Mouse (Mus musculus) cerebellum, postnatal 25 days (tissue): ENCODE results near the gene A830031A19Rik.

Source experiments
- DNase-seq, 2 experiments: peaks; one replicate each; pipeline ENCODE4 v3.0.0; 2021; ENCODE audit warnings: mixed read lengths in 2 of 2

The A830031A19Rik gene

GRCm38 (mm10) chr11:24076127-24076650, 1.3 kb upstream of the A830031A19Rik start:
- peak; percentile 30 to 43 for DNase-seq

GRCm38 (mm10) chr11:24075486-24076126, 752 bp upstream of the A830031A19Rik start:
- DNase-seq, result peak in 1 of 2 experiments; percentile 19

GRCm38 (mm10) chr11:24074021-24074591, 748 bp downstream of the A830031A19Rik start:
- DNase-seq, result no peak

GRCm38 (mm10) chr11:24065313-24065712, 9.5 kb downstream of the A830031A19Rik start:
- DNase-seq, result peak in 1 of 2 experiments; percentile 24

- DNase-seq, result no peak
These were observed 10.6 kb downstream of the A830031A19Rik start for GRCm38 (mm10) chr11:24064221-24064620.

GRCm38 (mm10) chr11:24062495-24063096, 12.3 kb downstream of the A830031A19Rik start:
- DNase-seq, result no peak

- peak in 1 of 2 experiments; percentile 18 for DNase-seq
These were observed 13.0 kb downstream of the A830031A19Rik start for GRCm38 (mm10) chr11:24061819-24062218.

GRCm38 (mm10) chr11:24060428-24060827, 14.4 kb downstream of the A830031A19Rik start:
- DNase-seq, result no peak

GRCm38 (mm10) chr11:24059137-24059536, 15.7 kb downstream of the A830031A19Rik start:
- no peak for DNase-seq

GRCm38 (mm10) chr11:24052882-24053281, 22.0 kb downstream of the A830031A19Rik start:
- DNase-seq, result no peak

GRCm38 (mm10) chr11:24050032-24050757, 24.7 kb downstream of the A830031A19Rik start:
- DNase-seq, result no peak

GRCm38 (mm10) chr11:24049226-24050031, 25.4 kb downstream of the A830031A19Rik start:
- DNase-seq, result peak; percentile 76 to 84

- DNase-seq, result no peak
These were observed 30.8 kb downstream of the A830031A19Rik start for GRCm38 (mm10) chr11:24044025-24044424.

- no peak for DNase-seq
These were observed 54.1 kb downstream of the A830031A19Rik start for GRCm38 (mm10) chr11:24020760-24021159.

- no peak for DNase-seq
These were observed 56.1 kb downstream of the A830031A19Rik start for GRCm38 (mm10) chr11:24018783-24019182.

GRCm38 (mm10) chr11:24016647-24017179, 58.1 kb downstream of the A830031A19Rik start:
- no peak for DNase-seq

GRCm38 (mm10) chr11:24016049-24016448, 58.8 kb downstream of the A830031A19Rik start:
- DNase-seq, result no peak

GRCm38 (mm10) chr11:24014642-24015041, 60.2 kb downstream of the A830031A19Rik start:
- no peak for DNase-seq

- no peak for DNase-seq
These were observed 62.6 kb downstream of the A830031A19Rik start for GRCm38 (mm10) chr11:24012301-24012700.

GRCm38 (mm10) chr11:24008976-24009375, 65.9 kb downstream of the A830031A19Rik start:
- no peak for DNase-seq

- peak in 1 of 2 experiments; percentile 39 for DNase-seq
These were observed 66.6 kb downstream of the A830031A19Rik start for GRCm38 (mm10) chr11:24008244-24008643.
